Mouse (Mus musculus) bone marrow, adult 2 months (tissue): Measurements from ENCODE around the gene Kpnb1.

Experiments used
- CTCF ChIP-seq: fragments of 200-500 bp; IDR thresholded peaks from 2 replicates; pipeline ENCODE4 v1.5.1; 2011; ENCODE audit warnings: low read length, control low read depth; ENCODE audit not compliant: control insufficient read depth, insufficient read depth
- POLR2A ChIP-seq: fragments of 200-500 bp; IDR thresholded peaks from 2 replicates; pipeline ENCODE4 v1.6.1; 2011; ENCODE audit warnings: low read depth, mild to moderate bottlenecking, control low read depth, low read length, borderline replicate concordance; ENCODE audit not compliant: control insufficient read depth

GRCm38 (mm10) chr11:97142159-97142608, 45.5 kb downstream of the Kpnb1 start:
- TF ChIP-seq POLR2A (peak; percentile 68; the same call in 1 of the 2 replicates), CTCF (0 out of 2 replicates have a peak, but pooled peaks have one; percentile 6)
